Mouse (Mus musculus) ES-CJ7 (cell line): ENCODE results near the gene Mri1.
A peak's percentile ranks its signal among the peaks of the same experiment; 100 is the strongest.

Experiments
- DNase-seq: peaks from one replicate; pipeline ENCODE4 v3.0.0; 2011; ENCODE audit warnings: low read depth, low spot score

Gene Mri1

GRCm38 (mm10) chr8:84202938-84203917, 53.9 kb downstream of the Mri1 start:
- peak; percentile 58 for DNase-seq

GRCm38 (mm10) chr8:84202466-84202865, 54.7 kb downstream of the Mri1 start:
- no peak for DNase-seq

- no peak for DNase-seq
Measured at GRCm38 (mm10) chr8:84201545-84202245, 55.4 kb downstream of the Mri1 start.

GRCm38 (mm10) chr8:84200652-84201544, 56.2 kb downstream of the Mri1 start:
- peak; percentile 60 for DNase-seq

- peak; percentile 60 for DNase-seq
Measured at GRCm38 (mm10) chr8:84200126-84200555, 57.0 kb downstream of the Mri1 start.
